Mouse (Mus musculus) gastrocnemius, adult 8-10 months (tissue): ENCODE measurements around the gene Lrcol1. TPM values are rescaled to one million over a fixed set of nuclear protein-coding genes. Genes with fewer than 3 reads are reported as not detected.

Experiments
- DNase-seq, 2 experiments: peaks; one replicate each; pipeline ENCODE4 v3.0.0; 2022; ENCODE audit warnings: low spot score in 2 of 2
- total RNA-seq, 4 experiments: library from RNA; stranded (reverse); gene quantifications; 2 replicates each; pipeline ENCODE4 v1.2.4; 2022

Gene Lrcol1
- not detected for total RNA-seq

GRCm38 (mm10) chr5:110344524-110344923, at the start of gene Lrcol1:
Gene Lrcol1 (plus strand): TSS chr5:110344730.
- no peak for DNase-seq

DNA sequence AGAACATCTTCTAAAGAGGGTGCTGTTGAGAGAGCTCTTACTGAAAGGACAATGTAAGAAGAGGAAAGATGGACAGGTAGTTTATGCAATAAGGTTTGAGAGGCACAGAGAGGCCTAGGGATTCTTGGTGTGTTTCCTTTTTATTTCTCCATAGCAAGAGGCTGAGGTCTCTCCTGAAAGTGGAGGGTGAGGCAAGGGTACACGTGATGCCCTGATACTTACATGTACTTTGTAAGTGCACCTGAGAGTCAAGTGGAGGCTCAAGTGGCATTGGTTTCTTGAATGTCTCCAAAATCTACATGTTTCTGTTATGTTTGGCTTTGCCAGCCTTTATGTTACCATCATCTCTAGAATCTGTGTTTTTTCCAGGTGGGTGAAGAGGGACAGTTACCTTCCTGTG, 47.9 kb upstream of the Lrcol1 start:
- no peak for DNase-seq

DNA sequence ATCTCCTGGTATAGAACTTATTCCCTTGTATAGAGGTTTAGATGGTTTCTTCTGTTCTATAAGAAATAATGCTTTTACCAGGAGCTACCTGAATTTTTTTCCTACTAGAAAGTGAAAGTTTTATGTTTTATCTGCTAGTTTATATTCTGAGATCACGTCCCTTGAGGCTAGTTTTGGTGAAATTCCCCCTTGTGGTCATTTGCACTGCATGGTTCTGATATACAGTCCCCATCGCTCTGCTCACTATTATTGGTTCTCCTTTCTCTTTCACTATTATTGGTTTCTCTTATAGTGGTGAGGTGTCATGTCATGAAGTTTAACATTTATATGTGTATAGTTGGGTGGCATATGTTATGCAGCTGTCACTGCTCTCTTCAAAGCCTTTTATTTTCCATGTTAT, 43.9 kb upstream of the Lrcol1 start:
- no peak for DNase-seq

DNA sequence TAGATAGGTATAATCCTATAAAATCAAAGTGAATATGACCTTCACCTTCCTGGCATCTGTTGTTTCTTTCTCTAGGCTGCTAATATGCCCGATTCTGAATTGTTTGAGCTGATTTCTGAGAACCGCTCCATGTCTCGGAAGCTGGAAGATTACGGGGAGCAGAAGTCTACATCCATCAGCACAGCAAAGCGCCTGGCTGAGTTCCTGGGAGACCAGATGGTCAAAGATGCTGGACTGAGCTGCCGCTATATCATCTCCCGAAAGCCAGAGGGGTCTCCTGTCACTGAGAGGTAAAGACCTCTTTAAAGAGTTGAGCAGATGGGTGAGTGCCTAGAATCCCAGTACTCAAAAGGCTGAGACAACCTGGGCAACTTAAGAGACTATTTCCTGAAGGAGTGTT, 35.7 kb upstream of the Lrcol1 start:
- DNase-seq, result no peak

DNA sequence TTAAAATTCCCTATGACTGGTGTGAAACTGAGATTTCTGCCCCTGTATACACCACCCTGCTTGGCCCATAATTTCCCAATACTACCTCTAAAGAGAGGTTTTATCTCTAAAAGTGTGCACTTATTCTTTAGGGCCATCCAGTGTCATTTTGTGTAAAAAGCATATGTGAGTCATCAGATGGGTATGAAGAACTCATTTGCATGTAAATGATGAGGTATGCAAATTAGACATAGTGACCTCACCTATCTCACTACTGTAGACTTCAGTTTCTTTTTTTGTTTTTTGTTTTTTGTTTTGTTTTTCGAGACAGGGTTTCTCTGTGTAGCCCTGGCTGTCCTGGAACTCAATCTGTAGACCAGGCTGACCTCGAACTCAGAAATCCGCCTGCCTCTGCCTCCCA, 31.4 kb upstream of the Lrcol1 start:
- no peak for DNase-seq

DNA sequence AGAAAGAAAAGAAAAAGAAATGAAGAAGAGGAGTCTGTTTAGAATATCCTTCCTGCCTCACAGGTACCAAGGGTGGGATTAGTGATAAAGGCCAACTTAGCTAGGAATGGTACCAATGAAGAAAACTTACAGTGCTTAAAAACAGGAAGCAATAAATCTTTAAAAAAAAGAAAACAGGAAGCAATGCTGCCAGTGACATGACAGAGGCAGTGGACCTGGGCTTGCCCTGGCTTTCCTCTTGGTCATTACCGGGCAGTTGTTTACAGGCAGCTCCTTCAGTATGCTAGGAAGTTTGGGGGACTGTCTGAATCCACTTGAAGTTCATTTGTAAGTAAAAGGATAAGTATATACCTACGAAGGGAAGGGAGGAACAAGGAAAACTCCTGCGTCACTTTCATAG, 14.0 kb upstream of the Lrcol1 start:
- DNase-seq, result no peak

- DNase-seq, result no peak
Observed at GRCm38 (mm10) chr5:110338792-110339191, 5.7 kb upstream of the Lrcol1 start.

GRCm38 (mm10) chr5:110342648-110343284, 1.8 kb upstream of the Lrcol1 start, which contains the start of gene P2rx2:
Gene P2rx2 (minus strand): TSS chr5:110343212.
- DNase-seq, result no peak

DNA sequence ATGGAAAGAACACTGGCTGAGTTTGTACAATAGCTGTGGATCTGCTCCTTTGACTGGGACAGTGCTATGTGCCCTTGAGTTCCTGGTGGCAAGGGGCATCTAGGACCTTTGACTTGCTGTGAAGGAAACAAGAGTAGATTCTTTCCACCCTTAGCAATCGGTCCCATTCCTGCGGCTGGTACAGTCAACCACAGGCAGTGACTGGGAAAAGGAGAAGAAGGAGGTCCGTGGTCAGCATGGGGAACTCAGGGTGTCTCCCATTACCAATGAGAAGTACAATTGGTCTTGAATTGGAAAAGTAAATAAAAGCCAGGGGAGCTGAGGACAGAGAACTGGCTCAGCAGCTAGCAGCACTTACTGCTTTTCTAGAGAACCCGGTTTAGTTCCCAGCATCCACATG, 1.0 kb downstream of the Lrcol1 start:
- no peak for DNase-seq

- no peak for DNase-seq
Observed at GRCm38 (mm10) chr5:110347006-110347405, 2.5 kb downstream of the Lrcol1 start.

GRCm38 (mm10) chr5:110354716-110355115, 10.2 kb downstream of the Lrcol1 start:
- DNase-seq, result no peak

DNA sequence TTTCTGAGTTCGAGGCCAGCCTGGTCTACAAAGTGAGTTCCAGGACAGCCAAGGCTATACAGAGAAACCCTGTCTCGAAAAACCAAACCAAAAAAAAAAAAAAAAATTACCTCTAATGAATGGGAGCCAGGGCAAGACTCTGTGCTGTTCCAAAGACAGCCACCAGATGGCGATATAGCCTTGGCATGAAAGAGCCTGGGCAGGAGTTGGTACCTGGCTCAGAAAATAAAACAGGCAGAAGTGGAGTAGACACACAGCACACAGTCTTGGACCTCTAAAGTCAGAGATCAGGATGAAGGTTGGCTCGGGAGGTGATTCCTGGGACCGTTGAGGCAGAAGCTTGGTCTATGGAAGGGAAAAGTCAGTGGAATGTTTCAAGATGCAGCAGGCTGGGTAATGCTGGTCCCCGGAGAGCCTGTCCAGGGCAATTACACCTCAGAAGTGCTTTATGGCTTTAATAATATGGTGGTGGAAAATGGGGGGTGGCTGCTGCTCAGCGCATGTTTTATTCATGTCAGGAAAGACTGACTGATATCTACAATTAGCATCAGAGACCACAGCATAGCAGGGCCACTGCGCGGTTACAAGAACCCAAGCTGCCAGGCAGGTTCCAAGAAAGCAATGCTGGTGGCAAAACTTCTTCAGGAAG, 13.1 kb downstream of the Lrcol1 start:
- DNase-seq, result peak; percentile 36 to 56

DNA sequence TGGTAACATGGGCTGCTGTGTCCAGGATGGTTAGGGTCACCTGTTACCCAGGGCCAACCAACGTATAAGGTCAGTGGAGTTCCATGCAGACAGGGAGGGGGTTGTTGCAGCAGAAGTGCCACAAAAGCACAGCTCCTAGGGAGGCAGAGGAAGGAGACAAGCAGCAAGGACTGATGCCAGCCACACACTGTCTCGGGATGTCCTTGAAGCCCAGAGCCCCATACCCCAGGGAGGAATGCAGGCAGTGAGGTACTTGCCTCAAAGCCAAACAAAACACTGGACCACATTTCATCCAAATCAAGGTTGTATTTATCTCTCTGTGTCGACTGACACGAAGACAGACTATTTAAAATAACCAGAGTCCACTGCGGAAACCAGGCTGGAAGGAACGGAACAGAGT, 16.9 kb downstream of the Lrcol1 start:
- DNase-seq, result no peak

- no peak for DNase-seq
Observed at GRCm38 (mm10) chr5:110362813-110363178, 18.3 kb downstream of the Lrcol1 start.

DNA sequence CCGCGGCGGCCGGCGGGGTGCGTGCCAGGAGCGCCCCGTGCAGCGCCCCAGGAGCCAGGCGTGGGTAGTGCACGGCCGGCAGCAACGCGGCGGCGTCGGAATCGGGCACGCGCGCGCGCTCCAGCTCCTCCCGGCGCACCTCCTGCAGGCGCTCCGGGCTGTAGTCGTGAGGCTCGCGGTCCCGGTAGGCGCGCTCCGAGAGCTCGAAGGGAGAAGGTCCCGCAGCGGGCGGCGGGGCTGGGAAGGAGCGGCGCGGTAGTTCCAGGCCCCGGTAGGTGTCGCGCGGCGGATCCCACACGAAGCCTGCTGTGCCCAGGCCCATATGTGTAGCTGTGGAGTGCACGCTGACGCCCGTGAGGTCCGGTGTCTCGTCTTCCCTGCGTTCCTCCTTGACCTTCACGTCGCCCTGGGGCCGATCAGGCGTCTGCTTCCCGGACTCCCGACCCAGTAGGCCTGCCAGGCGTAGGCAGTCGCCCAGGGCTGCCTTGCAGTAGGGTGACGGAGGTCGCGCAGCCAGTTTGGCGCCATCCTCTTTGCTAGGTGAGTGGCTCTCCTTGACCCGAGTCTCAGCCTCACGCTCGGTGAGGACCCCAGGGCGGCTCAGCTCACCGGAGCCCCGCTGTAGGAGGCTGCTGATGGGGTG, 18.8 kb downstream of the Lrcol1 start:
- DNase-seq, result peak; percentile 58 to 75

DNA sequence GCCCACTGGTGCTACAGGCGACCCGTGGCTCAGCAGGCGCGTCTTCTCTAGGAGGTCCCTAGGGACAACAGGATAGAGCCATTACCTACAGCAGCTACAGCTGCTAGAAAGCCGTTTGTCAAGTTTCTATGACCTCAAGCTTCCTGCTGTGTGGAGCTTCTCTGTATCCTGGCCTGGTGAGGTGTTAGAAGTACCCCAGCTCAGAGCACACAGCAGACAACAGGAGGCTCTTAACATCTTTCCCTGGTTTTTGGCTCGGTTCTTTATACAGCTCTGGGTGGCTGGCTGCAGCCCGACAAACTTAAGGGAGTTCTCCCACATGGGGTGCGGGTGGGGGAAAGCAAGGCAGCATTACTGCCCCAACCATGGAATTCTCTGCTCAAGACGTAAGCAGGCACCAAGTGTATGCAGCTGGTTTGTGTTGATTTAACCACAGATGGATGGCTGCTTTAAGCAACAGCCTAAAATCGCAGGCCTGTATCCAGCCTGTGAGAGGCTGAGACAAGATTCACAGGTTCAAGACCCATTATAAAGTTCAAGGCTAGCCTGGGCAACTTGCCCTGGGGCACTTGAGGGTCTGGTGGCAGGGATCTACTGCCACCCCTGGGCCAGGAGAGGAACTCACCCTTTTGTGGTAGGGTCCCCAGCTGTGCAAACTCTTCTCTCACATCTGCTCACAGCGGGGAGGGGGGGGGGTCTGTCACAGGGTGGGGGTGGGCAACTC, 19.5 kb downstream of the Lrcol1 start:
- DNase-seq, result no peak

DNA sequence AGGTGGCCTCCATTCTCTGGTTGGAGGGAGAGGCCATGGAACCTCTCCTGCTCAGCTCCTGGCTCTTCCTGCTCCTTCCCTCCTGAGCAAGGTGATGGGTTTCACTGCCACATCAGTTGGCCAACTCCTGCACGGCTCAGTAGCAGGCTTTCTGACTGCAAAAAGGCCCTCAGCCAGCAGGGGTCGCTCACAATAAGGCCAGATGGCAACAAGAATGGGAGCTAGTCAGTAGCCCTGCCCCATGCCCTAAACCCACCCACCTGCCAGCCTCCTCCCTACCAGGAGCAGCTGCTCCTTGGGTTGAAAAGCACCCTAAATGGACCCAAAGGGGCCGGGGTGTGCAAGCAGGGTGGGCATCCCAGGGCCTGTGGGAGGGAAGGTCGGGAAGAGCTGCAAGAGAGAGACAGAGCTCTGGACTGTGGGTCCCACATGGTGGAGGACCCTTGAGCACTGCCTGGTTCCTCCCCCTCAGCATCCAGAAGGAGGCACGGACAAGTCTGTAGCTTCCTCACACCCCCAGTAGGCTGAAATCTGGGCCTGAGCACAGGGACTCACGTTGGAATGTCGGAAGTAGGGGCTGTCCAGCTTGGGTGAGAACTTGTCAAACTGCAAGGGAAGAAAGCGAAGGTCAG, 32.4 kb downstream of the Lrcol1 start:
- DNase-seq, result peak; percentile 48 to 53

DNA sequence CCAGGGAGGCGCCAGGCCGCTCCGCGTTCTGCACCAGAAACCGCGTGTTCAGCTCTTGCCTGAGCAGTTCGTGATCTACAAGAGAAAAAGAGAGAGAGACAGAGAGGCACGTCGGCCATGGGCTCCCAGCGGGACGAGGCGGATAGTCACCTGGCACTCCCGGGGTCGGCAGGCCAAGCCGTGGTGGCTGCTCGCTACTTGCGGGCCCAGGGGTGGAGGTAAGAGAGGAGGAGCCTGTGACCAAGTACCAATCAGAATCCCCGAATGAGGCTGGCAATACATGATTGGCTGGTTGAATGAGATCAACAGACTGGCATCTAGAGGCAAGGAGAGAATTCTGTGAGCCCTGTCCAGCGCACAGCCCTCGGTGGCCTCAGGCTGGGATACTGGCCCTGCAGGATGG, 33.7 kb downstream of the Lrcol1 start:
- DNase-seq, result no peak

GRCm38 (mm10) chr5:110379086-110379485, 34.6 kb downstream of the Lrcol1 start:
- DNase-seq, result no peak

DNA sequence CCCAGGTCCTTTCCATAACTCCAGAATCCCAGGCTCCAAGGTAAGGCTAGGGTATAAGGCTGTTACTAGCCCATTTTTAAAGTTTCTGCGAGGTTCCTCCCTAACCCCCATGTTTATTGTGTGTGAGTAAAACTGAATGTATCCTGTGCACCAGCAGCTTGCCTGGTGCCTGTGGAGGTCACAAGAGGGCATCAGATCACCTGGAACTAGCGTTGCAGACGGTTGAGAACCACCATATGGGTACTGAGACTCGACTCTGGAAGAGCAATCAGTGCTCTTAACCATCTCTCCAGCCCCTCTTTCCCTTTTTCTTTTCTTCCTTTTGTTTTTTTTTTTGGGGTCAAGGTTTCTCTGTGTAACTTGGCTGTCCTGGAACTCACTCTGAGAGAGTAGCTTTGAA, 35.3 kb downstream of the Lrcol1 start:
- DNase-seq, result no peak

DNA sequence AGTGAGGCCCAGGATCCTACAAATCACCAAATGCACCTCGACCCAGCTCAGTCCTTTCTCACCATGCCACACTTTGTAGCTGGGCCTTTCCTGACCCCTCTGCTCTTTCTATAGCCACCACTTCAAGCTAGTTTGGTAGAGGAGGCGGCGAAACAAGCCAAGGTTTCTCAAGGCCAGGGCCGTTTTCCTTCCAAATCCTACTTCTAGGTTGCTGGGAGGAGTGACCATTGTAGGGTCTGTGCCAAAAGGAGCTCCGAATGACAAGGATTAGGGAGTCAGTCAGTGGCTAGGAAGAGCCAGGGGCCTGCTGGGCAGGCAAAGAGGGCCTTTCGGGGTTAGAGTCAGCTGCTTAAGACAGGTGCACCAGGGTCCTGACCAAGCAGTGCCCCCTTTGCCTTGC, 40.0 kb downstream of the Lrcol1 start:
- DNase-seq, result no peak

DNA sequence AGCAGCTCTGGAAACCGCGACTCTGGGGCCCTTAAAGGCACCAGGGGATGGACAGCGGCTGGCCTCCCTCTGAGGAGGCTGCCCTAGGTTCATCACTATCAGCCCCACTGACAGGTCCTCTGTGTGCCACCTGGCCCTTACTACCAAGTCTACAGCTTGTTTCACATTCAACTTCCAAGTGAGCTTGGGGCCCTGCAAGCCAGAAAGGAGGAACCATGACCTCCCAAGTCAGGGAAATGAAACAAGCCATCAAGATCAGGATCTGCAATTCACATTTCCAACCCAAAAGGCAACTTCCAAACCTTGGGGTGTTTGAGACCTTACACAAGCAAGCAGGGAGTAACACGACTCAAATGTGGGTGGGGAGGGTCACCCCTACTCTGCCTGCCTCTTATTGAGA, 40.7 kb downstream of the Lrcol1 start:
- DNase-seq, result no peak
